Mouse (Mus musculus): ENCODE data around the gene Snrpa.

Gene Snrpa

DNA sequence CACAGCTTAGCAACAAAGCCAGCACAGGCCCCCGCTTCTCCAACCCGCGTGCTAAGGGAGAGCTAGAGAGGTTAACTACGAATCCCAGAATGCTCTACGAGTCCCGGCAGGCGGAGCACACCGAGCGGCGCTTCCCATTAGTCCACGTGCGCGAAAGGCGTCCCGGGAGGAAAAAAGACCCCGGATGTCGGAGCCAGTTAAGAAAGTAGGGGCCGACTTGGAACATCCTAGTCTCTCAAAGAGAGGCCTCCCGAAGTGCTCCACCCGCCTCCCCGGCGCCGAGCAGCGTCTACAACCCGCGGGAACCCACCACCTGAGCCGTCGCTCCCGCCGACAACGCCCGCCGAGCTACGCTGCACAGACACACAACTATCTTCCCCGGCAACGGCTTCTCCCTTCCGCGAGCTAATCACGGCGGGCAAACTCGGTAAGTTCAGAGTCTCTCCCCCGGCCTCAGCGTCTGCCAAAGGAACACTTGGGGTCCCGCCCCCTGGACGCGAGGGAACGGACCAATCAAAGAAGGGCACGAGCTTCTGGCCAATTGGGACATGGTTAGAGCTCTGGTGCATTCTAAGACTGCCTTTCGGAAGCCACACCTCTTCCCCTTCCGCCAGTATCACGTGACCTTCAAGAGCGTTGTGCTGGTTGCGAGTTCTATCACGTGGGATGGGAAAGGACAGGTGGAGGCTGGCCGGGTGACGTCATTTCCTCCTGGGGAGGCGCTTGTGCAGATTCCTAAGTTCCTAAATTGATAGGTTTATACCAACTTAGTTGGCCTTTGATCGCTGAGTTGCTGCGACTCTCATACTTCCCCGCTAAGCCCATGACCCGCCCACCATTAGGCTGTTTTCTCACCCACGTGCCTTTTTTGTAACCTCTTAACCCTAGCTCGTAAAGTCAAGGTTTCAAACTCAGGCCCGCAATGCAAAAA is at the start of gene Snrpa, which contains the start of gene BC024978:
Gene Snrpa, minus strand, starts transcription at position 591 of the 931 bp plus-strand sequence.
Gene BC024978, plus strand, starts transcription at position 101 of the 931 bp plus-strand sequence.
- peak; percentile 95 for DNase-seq

DNA sequence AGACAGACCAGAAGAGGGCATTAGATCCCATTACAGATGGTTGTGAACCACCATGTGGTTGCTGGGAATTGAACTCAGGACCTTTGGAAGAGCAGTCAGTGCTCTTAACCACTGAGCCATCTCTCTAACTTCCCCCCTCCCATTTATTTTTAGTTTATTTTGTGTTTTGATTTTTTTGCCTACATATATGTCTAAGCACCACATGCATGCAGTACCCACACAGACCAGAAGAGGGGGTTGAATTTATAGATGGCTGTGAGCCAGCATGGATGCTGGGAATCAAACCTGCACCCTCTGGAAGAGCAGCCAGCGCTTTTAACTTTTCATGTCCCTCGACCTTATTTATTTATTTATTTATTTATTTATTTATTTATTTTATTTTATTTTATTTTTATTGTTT is 48.0 kb upstream of the Snrpa start:
- peak; percentile 51 for DNase-seq

DNA sequence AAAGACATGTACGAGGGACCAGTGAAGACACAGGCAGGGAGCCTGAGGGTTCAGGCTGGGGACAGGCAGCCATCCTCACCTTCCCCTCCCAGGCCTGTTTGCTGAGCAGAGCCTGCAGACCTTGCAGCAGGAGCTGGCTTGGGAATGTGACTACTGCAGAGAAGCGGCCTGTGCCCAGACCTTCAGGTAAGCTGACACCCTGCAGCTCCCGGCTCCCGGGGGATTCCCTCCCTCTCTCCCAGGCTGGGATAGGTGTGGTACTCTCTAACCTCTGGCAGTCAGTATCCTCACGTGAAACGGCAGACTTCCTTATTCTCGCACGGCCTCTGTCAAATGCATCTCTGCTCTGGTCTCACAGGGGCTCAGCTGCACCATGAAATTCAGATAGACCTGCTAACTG is 47.1 kb upstream of the Snrpa start:
- DNase-seq: no peak

DNA sequence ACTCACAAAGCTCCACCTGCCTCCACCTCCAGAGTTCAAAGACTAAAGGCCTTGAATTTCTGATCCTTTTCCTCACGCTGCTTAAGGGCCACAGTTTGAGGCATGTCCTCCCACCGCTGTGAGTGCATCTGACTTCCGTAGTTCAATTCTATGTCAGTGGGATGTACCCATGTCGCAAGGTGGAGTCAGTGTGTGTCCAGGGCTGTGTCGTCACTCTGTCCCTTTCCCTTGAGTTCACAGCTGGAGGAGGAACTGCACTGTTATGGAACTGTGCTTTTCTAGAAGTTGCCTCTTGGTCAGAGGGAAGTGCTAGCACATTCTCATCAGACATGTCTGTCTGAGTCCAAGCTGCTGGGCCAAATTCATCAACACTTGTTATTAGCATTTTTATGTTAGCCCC is 42.5 kb upstream of the Snrpa start:
- no peak for DNase-seq

DNA sequence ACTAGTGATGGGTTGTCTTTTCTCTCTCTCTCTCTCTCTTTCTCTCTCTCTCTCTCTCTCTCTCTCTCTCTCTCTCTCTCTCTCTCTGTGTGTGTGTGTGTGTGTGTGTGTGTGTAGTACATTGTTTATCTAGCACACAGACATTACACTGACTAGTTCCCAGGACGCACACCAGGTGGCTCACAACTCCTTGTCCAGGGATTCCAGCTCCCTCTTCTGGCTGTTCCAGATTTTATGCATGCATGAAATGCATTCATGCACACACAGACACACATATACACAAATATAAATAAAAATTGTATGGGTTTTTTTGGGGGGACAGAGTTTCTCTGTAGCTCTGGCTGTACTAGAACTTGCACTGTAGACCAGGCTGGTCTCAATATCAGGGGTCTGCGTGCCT is 41.5 kb upstream of the Snrpa start:
- DNase-seq: no peak

DNA sequence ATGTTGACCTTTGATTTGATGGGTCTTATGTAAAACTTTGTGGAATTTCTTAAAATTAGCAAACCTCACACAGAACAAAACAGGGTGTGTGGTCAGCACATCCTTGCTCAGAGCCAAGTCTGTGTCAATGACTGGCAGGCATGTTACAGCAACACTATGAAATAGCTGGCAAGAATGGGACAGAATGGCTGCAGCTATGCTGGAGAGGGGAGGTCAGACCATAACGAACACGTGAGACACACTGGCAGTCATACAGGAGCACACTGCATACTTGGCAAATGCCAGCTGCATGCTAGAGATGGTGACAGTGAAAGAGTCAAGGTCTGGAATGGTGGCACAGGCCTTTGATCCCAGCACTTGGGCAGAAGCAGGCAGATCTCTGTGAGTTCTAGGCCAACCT is 39.7 kb upstream of the Snrpa start:
- no peak for DNase-seq

DNA sequence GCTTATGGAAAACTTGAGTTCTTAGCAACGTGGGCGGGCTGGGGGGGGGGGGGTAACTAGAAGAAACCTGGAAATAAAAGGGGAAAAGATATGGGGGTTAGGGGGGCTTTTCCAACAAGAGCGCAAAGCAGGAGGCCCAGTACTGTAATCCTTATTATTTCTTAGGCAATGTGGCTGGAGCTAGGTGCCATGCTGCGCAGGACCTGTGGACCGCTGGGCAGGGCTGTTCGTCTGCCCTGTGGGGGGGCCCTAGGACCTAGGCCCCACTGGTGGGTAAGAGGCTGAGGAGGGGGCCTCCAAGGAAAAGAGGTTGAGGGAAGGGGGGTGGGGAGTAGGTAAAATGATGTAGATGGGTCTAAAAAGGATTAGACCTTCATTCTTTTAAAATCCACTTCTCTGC is 37.2 kb upstream of the Snrpa start:
- peak; percentile 29 for DNase-seq

DNA sequence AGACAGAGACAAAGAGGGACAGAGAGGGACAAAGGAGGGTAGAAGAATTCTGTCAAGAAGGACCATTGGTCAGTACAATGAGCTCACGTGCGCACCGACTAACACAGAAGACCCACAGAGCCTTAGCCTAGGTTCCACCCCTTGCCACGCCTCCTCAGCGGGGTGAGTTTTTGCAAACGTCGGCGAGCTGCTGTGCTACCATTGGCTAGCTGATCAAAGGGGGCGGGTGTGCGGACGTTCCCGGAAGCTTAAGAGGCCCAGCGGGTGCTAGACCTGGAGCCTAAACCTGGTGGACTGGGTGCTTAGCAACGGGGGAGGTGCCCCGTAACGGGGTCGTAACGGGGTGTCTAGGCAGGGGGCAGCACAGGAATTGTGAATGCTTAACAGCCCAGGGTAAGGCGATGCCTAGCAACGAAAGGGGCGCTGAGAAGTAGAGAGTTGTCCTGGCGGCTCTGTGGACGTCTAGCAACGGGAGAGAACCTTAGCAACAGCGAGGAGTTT is 36.8 kb upstream of the Snrpa start, which contains the start of gene Coq8b:
Gene Coq8b, plus strand, starts transcription at position 243 of the 501 bp plus-strand sequence.
- peak; percentile 95 for DNase-seq

DNA sequence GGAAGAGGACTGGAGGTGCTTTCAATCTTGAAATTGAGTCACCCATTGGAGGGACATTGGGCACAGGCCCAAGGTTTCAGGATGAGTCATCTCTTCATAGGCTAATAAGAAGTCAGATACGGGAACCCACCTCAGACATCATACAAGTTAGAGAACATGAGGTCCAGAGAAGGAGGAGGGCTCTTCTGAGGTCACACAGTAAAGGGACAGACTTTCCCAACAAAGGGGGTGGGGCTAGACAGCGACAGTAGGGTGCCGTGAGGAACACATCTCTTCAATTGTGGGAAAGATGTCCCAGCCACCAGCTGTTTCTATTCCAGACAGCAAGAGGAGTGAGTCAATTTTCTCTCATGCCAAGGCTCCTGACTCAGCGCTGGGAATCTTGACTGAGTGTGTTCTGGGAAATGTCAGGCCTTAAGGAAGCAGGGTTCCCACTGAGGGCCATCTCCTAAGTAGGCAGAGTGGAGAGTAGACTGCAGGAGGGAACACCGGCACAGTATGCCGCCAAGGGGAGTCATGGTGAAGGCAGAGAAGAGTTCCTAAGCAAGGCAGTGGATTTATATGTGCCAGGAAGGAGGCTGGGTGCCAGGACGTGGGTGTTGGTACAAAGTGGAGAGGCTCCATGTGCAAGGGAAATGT is 35.7 kb upstream of the Snrpa start:
- DNase-seq: no peak

DNA sequence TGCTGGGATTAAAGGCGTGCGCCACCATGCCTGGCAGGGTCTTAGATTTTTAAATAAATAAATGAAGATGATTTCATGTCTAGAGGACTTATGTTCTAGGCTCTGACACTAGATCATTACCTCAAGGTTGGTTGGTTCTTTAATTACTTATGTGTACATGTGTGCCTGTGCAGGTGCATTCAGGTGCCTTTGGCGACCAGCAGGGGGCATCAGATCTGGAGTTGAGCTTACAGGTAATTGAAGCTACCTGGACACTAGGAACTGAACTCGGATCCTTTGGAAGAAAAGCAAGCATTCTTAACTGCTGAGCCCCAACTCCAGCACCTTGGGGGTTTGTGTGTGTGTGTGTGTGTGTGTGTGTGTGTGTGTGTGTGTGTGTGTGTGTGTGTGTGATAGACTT is 34.7 kb upstream of the Snrpa start:
- no peak for DNase-seq

DNA sequence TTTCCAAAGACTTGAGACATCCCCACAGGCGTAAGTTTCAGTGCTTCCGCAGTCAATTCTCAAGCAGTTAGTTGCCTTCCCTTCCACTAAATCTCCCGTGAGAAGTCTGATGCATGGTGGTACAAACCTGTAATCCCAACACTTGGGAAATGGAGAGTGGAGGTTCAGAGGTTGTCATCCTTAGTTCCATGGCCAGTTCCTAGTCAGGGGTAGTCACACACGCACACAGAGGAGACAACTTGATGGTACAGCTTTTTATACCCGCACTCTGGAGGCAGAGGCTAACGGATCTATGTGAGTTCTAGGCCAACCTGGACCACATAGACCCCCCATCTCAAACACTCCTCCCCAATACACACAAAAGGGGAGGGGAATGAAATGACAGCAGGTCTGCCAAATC is 32.8 kb upstream of the Snrpa start:
- DNase-seq: no peak

DNA sequence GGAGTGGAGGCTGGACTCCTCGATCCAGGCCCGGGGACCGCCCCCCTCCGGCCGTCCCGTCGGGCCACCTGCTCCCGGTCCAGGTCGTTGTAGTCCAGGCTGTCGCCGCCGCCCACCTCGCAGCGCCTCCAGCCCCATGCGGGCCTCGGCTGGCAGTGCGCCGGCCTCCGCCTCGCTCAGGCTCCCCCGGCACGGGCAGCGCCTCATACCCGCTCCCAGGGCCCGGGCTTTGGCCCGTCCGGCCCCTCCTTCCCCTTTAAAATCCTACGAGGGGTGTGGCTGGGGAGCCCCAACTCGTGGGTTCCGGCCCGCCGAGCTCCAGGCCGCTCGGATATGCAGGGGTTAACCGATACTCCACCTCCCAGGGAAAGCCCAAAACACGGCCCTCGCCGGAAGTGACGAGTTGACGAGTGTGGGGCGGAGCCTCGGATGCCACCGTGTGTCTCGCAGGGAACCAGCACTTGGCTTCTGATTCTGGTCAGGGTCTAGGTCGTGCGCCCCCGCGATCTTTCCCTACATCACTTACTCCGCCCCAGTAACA is 32.3 kb upstream of the Snrpa start, which contains the start of gene Itpkc:
Gene Itpkc, minus strand, starts transcription at position 381 of the 541 bp plus-strand sequence.
- DNase-seq: peak; percentile 92

DNA sequence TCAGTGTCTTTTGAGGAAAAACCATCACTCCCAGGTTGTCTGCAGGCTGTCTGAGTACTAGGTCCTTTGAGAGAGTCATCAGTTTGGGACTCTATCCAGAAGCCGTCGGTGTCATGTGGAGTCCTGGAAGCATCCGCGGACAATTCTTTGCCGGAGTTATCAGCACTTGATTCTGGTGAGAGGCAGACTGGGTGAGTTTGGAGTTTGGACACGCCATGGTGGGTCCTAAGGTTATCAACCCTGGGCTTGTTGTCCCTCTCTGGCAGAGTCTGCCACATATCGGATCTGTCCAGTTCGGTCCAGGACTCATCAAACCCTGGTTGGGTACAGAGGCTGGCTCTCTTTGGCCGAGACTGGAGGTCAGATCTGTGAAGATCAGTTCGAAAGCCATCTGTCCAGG is 31.6 kb upstream of the Snrpa start:
- DNase-seq: no peak

DNA sequence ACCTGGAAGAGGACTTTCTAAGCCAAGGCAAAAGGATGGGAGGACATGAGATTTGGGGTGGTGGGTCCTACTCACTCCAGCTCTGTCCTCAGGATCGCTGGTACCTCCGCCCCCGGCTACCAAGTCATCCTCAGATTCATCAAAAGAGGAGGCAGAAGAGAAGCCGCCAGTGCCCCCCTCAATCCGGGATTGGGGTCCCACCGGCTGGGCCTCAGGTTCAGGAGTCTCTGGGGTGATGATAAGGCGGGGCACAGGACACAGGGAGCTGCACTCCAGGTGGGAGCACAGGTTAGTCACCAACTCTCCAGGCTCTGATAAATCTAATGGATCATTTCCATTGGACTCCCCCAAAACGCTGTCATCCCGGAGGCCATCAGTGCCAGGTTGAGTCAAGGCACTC is 31.2 kb upstream of the Snrpa start:
- DNase-seq: no peak

DNA sequence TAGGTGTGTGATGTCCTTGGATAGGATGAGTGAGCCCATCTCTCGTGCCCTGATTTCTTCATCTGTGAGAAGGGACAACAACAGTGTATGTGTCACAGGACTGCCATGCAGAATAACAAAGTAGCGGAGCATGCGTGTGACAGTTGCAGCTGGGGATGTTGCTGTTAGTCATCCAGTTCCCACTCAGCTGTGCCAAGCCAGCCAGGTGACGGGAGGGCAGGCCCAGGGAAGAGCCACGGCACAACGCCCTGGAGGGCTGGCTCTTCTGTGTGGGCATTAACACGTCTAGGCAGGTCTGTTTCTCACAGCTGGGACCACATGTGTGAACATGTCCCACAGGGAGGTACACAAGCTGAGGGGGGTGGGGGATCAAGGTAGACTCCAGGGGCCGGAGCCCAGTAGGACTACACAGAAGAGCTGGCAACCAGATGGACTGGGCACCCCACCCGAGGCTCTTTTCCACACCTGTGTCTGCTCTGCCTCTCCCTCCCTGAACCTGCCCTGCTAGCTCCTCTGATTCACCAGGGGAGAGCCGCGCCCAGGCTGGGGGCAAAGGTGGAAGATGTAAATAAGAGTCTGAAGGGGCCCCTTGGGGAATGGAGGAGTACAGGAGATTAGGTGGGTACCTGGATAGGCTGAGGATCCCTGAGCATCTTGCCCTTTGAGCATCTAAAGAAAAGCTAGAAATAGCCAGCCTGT is 29.0 kb upstream of the Snrpa start:
- no peak for DNase-seq

DNA sequence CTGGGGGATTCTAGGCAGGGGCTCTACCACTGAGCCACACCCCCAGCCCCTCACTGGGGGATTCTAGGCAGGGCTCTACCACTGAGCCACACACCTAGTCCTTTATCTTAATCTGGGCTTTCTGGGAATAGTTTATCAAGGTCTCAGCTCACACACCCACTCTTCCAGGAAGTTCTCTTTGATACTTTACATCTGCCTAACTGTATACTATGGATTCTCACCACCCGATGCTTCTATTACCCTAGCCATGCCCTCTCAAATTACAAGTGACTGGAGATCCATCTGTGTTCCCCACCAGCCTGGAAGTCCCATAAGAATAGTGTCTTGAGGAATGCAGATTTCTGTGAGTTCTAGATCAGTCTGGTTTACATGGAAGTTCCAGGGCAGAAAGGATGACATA is 26.5 kb upstream of the Snrpa start:
- no peak for DNase-seq

DNA sequence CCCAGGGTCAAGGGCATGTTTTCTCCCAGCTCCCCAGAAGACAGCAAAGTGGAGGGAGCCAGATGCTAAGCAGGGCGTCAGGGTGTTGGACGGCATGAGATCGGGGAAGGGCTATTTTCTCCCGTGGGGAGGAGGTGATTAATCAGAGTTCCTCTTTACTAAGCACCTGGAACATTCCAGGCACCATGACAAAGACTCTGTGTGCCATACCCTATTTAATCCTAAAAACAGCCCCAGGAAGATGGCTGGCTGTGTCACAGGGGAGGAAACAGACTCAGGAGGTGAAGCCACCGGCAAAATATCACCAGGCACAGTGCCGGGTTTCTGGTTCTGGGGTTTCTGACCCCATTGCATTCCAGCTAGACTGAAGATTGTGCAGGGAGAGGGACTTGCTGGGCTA is 25.9 kb upstream of the Snrpa start:
- no peak for DNase-seq

DNA sequence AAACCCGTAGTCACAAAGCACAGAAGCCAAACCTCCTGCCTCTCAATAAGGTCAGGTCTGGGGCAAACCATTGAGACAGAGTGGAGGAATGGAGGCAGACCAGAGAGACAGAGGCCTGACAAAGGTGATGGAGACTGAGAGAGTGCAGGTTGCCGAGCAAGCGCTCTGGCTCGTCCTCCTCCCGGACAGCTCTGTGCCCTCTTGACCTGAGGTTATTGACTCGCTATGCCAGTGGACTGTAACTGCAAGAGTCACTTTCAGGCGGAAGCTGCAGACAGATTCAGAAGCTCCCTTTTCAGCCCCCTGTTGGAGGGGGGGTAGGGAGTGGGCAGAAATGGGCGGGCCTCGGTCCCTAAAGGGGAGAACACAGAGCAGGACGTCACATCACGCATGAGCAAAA is 23.9 kb upstream of the Snrpa start:
- DNase-seq: no peak

DNA sequence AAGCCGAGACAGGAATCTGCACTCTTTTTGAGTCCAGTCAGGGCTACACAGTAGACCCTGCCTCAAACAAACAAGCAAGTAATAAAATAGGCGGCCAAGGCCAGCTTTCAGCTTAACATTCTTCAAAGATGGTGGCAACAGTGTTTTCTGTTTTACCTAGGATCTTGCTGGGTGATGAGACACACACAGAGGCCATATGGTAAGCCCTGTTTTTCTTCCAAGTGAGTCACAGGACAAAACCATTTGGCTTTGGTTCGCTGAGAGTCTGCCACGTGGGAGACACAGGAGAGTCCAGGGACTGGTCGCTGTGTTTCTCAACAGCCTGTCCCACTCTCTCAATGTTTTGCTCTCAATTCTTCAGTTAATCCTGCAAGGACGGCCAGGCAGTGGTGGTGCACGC is 22.5 kb upstream of the Snrpa start:
- DNase-seq: no peak

DNA sequence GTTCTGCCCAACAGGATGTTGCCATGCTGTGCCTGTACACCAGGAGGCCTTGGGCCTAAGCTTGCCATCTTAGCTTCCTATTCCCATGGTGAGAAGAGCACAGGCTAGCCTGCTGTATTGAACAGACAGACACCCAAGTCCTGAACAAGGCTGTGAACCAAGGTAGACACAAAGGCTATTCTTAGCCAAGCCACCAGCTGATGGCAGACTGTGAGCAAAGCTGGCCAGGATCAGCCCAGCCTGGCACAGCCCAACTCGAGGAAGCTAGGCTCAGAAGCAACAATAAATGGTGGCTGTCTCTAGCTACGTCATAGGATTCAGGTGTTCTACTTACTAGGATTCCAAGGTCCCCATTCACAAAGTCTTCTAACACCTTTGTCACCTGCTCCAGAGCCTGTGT is 16.6 kb upstream of the Snrpa start:
- no peak for DNase-seq

DNA sequence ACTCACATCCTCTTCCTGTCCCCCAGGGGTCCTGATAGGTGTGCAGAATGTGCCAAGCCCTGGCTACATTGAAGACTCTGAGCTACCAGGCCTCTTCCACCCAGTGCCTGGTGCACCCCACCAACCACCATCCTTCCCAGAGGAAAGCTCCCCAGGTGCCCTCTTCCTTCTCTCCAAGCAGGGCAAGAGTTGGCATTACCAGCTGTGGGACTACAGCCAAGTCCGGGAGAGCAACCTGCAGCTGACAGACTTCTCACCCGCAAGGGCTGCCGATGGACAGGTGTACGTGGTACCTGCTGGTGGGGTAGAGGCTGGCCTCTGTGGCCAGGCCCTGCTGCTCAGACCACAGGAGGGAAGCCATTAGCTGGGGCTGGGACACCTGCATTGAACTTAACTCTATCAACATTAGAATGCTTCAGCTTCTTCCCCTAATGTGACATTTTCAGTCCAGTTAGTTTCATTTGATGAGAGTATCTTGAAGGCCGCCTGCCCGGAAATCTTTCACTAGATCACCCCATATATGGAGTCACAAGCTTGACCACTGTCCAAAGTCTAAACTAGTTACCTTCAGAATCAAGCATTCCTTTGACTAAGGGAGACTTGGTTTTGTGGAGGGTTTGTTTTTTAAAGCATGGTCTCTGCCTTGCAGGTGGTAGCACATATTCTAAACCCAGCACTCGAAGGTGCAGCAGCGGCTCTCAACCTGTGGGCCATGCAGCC is 7.8 kb upstream of the Snrpa start:
- DNase-seq: peak; percentile 4

DNA sequence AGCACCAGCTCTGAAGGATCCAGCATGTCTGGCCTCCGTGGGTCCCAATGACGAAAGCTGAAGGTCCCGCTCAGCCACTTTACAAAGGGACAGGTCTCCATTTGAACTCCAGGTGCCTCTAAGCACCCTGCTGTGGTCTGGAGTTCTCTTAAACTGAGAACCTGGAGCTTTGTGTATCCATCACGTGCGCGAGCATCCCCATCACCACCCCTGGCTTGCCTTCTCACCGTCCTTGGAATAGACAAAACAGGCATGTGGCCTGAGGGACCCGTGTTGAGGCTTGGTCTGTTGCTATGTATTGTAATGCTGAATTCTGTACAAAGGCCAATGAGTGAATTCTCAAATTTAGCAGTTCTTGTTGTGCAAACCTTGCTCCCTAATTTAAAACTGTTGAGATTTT is 2.7 kb upstream of the Snrpa start:
- DNase-seq: no peak
